Mouse (Mus musculus) retina, postnatal 1 day (tissue): Measurements from ENCODE around the gene Arhgap32.
A peak's percentile ranks its signal among the peaks of the same experiment; 100 is the strongest.

Experiments used
- DNase-seq: peaks from one replicate; pipeline ENCODE4 v3.0.0-alpha.2; 2012

The Arhgap32 gene

GRCm38 (mm10) chr9:32207133-32207532 lies 91.2 kb downstream of the Arhgap32 start:
- DNase-seq, result no peak

GRCm38 (mm10) chr9:32208071-32208470 lies 92.1 kb downstream of the Arhgap32 start:
- DNase-seq, result no peak

GRCm38 (mm10) chr9:32216820-32217567 lies 101.1 kb downstream of the Arhgap32 start:
- DNase-seq, result no peak

- DNase-seq, result no peak
These were observed 103.5 kb downstream of the Arhgap32 start for GRCm38 (mm10) chr9:32219400-32219799.

GRCm38 (mm10) chr9:32222184-32222583 lies 106.2 kb downstream of the Arhgap32 start:
- no peak for DNase-seq

- DNase-seq, result peak; percentile 36
These were observed 108.0 kb downstream of the Arhgap32 start for GRCm38 (mm10) chr9:32223739-32224529.

- DNase-seq, result no peak
These were observed 109.0 kb downstream of the Arhgap32 start for GRCm38 (mm10) chr9:32224937-32225336.

GRCm38 (mm10) chr9:32225584-32225983 lies 109.6 kb downstream of the Arhgap32 start:
- no peak for DNase-seq

GRCm38 (mm10) chr9:32227034-32227433 lies 111.1 kb downstream of the Arhgap32 start:
- no peak for DNase-seq

GRCm38 (mm10) chr9:32233593-32233992 lies 117.7 kb downstream of the Arhgap32 start:
- DNase-seq, result no peak

GRCm38 (mm10) chr9:32234767-32235489 lies 119.0 kb downstream of the Arhgap32 start:
- DNase-seq, result no peak

GRCm38 (mm10) chr9:32238899-32239298 lies 123.0 kb downstream of the Arhgap32 start:
- no peak for DNase-seq

- no peak for DNase-seq
These were observed 123.5 kb downstream of the Arhgap32 start for GRCm38 (mm10) chr9:32239427-32239826.

GRCm38 (mm10) chr9:32240449-32240848 lies 124.5 kb downstream of the Arhgap32 start:
- no peak for DNase-seq

GRCm38 (mm10) chr9:32241637-32242199 lies 125.8 kb downstream of the Arhgap32 start:
- DNase-seq, result no peak

GRCm38 (mm10) chr9:32242921-32243617 lies 127.1 kb downstream of the Arhgap32 start:
- DNase-seq, result no peak

- no peak for DNase-seq
These were observed 129.3 kb downstream of the Arhgap32 start for GRCm38 (mm10) chr9:32245237-32245636.

- DNase-seq, result peak; percentile 52
These were observed 130.3 kb downstream of the Arhgap32 start for GRCm38 (mm10) chr9:32246123-32246716.

- DNase-seq, result no peak
These were observed 134.6 kb downstream of the Arhgap32 start for GRCm38 (mm10) chr9:32250486-32250885.

GRCm38 (mm10) chr9:32253721-32254120 lies 137.8 kb downstream of the Arhgap32 start:
- DNase-seq, result no peak

- no peak for DNase-seq
These were observed 141.4 kb downstream of the Arhgap32 start for GRCm38 (mm10) chr9:32257365-32257764.

GRCm38 (mm10) chr9:32257882-32258281 lies 141.9 kb downstream of the Arhgap32 start:
- DNase-seq, result no peak
